Mouse (Mus musculus): ENCODE measurements around the gene Cryba1. TPM values are rescaled to one million over a fixed set of nuclear protein-coding genes. Genes with fewer than 3 reads are reported as not detected.
"Not testable (repeated sequence)": the region's sequence is repeated elsewhere in the genome, so short reads cannot be mapped to it uniquely, and the experiment has no call there.

The Cryba1 gene
- total and polyA plus RNA-seq, 2 experiments = not detected

- H3K27me3 ChIP-seq (ENCODE audit: control insufficient read depth, insufficient read depth, low read length) = no peaks in the 10 kb centered on the region
- WGBS = 95% methylated on average over 3 of the region's 3 CpGs
- H3K4me3 ChIP-seq (ENCODE audit: insufficient read depth, low read depth, low read length) = no peak overlapping the region
- no peak overlapping the region for H3K27ac ChIP-seq (replicated peaks; ENCODE audit: insufficient read depth, low read depth, low read length)
- H3K4me1 ChIP-seq (ENCODE audit: control insufficient read depth, insufficient read depth, low read length) = no peaks in the 10 kb centered on the region
- DNase-seq (ENCODE audit: extremely low read depth, low read depth, low spot score) = no peak
- TF ChIP-seq POLR2A (IDR thresholded peaks at IDR 0.05; ENCODE audit: extremely low read depth, insufficient read depth, low read length) (no peak), CTCF (IDR thresholded peaks at IDR 0.05; ENCODE audit: low read depth, low read length) (no peak)
- no peak overlapping the region for H3K9ac ChIP-seq (ENCODE audit: low read depth, low read length)
- no peaks in the 10 kb centered on the region for H3K79me2 ChIP-seq (ENCODE audit: control insufficient read depth, insufficient read depth, low read length)
- no peaks in the 10 kb centered on the region for H3K36me3 ChIP-seq (ENCODE audit: control insufficient read depth, insufficient read depth, low read length)
These were observed 28.4 kb upstream of the Cryba1 start for GRCm38 (mm10) chr11:77753469-77753868.

GRCm38 (mm10) chr11:77752525-77752924 is 27.4 kb upstream of the Cryba1 start:
- Histone ChIP-seq H3K4me3 (ENCODE audit: insufficient read depth, low read depth, low read length) (no peak overlapping the region), H3K27ac (replicated peaks; ENCODE audit: insufficient read depth, low read depth, low read length) (no peak overlapping the region), H3K79me2 (ENCODE audit: control insufficient read depth, insufficient read depth, low read length) (no peaks in the 10 kb centered on the region), H3K27me3 (ENCODE audit: control insufficient read depth, insufficient read depth, low read length) (no peaks in the 10 kb centered on the region), H3K36me3 (ENCODE audit: control insufficient read depth, insufficient read depth, low read length) (no peaks in the 10 kb centered on the region), H3K9ac (ENCODE audit: low read depth, low read length) (no peak overlapping the region), H3K4me1 (ENCODE audit: control insufficient read depth, insufficient read depth, low read length) (no peaks in the 10 kb centered on the region)
- no peak for DNase-seq (ENCODE audit: extremely low read depth, low read depth, low spot score)
- TF ChIP-seq CTCF (IDR thresholded peaks at IDR 0.05; ENCODE audit: low read depth, low read length) (no peak), POLR2A (IDR thresholded peaks at IDR 0.05; ENCODE audit: extremely low read depth, insufficient read depth, low read length) (no peak)
- WGBS = 84% methylated on average over 5 of the region's 5 CpGs

- no peaks in the 10 kb centered on the region for H3K4me1 ChIP-seq (ENCODE audit: control insufficient read depth, insufficient read depth, low read length)
- WGBS = 89% methylated on average over 5 of the region's 5 CpGs
These were observed 23.9 kb upstream of the Cryba1 start for GRCm38 (mm10) chr11:77748996-77749395.

GRCm38 (mm10) chr11:77747103-77747502 is 22.0 kb upstream of the Cryba1 start:
- not testable (repeated sequence) for H3K79me2 ChIP-seq (ENCODE audit: control insufficient read depth, insufficient read depth, low read length); H3K27ac ChIP-seq (replicated peaks; ENCODE audit: insufficient read depth, low read depth, low read length); H3K4me3 ChIP-seq (ENCODE audit: insufficient read depth, low read depth, low read length); H3K4me1 ChIP-seq (ENCODE audit: control insufficient read depth, insufficient read depth, low read length); H3K36me3 ChIP-seq (ENCODE audit: control insufficient read depth, insufficient read depth, low read length); DNase-seq (ENCODE audit: extremely low read depth, low read depth, low spot score); H3K27me3 ChIP-seq (ENCODE audit: control insufficient read depth, insufficient read depth, low read length); H3K9ac ChIP-seq (ENCODE audit: low read depth, low read length)
- WGBS = 97% methylated on average over 14 of the region's 15 CpGs

More at GRCm38 (mm10) chr11:77748996-77749395, 23.9 kb upstream of the Cryba1 start:
- DNase-seq (ENCODE audit: extremely low read depth, low read depth, low spot score) = no peak
- Histone ChIP-seq H3K27ac (replicated peaks; ENCODE audit: insufficient read depth, low read depth, low read length) (no peak overlapping the region), H3K27me3 (ENCODE audit: control insufficient read depth, insufficient read depth, low read length) (no peaks in the 10 kb centered on the region), H3K36me3 (ENCODE audit: control insufficient read depth, insufficient read depth, low read length) (no peaks in the 10 kb centered on the region), H3K4me3 (ENCODE audit: insufficient read depth, low read depth, low read length) (no peak overlapping the region), H3K79me2 (ENCODE audit: control insufficient read depth, insufficient read depth, low read length) (no peaks in the 10 kb centered on the region), H3K9ac (ENCODE audit: low read depth, low read length) (no peak overlapping the region)
- TF ChIP-seq CTCF (IDR thresholded peaks at IDR 0.05; ENCODE audit: low read depth, low read length) = no peak
- TF ChIP-seq POLR2A (IDR thresholded peaks at IDR 0.05; ENCODE audit: extremely low read depth, insufficient read depth, low read length) = no peak

- Histone ChIP-seq H3K9ac (ENCODE audit: low read depth, low read length) (no peak overlapping the region), H3K79me2 (ENCODE audit: control insufficient read depth, insufficient read depth, low read length) (no peaks in the 10 kb centered on the region), H3K36me3 (ENCODE audit: control insufficient read depth, insufficient read depth, low read length) (no peaks in the 10 kb centered on the region), H3K4me1 (ENCODE audit: control insufficient read depth, insufficient read depth, low read length) (no peaks in the 10 kb centered on the region), H3K4me3 (ENCODE audit: insufficient read depth, low read depth, low read length) (no peak overlapping the region), H3K27me3 (ENCODE audit: control insufficient read depth, insufficient read depth, low read length) (no peaks in the 10 kb centered on the region), H3K27ac (replicated peaks; ENCODE audit: insufficient read depth, low read depth, low read length) (no peak overlapping the region)
- no peak for DNase-seq (ENCODE audit: extremely low read depth, low read depth, low spot score)
- WGBS = 94% methylated on average over 4 of the region's 4 CpGs
- TF ChIP-seq POLR2A (IDR thresholded peaks at IDR 0.05; ENCODE audit: extremely low read depth, insufficient read depth, low read length) = no peak
- TF ChIP-seq CTCF (IDR thresholded peaks at IDR 0.05; ENCODE audit: low read depth, low read length) = no peak
These were observed 21.6 kb upstream of the Cryba1 start for GRCm38 (mm10) chr11:77746652-77747051.

- Histone ChIP-seq H3K27me3 (ENCODE audit: control insufficient read depth, insufficient read depth, low read length) (no peaks in the 10 kb centered on the region), H3K36me3 (ENCODE audit: control insufficient read depth, insufficient read depth, low read length) (no peaks in the 10 kb centered on the region), H3K79me2 (ENCODE audit: control insufficient read depth, insufficient read depth, low read length) (no peaks in the 10 kb centered on the region), H3K9ac (ENCODE audit: low read depth, low read length) (no peak overlapping the region), H3K27ac (replicated peaks; ENCODE audit: insufficient read depth, low read depth, low read length) (no peak overlapping the region), H3K4me3 (ENCODE audit: insufficient read depth, low read depth, low read length) (no peak overlapping the region), H3K4me1 (ENCODE audit: control insufficient read depth, insufficient read depth, low read length) (no peaks in the 10 kb centered on the region)
- 19% methylated on average over 6 of the region's 6 CpGs for WGBS
- DNase-seq (ENCODE audit: extremely low read depth, low read depth, low spot score) = peak; percentile 45
- TF ChIP-seq POLR2A (IDR thresholded peaks at IDR 0.05; ENCODE audit: extremely low read depth, insufficient read depth, low read length) (no peak), CTCF (IDR thresholded peaks at IDR 0.05; ENCODE audit: low read depth, low read length) (peak; percentile 90)
These were observed 18.9 kb upstream of the Cryba1 start for GRCm38 (mm10) chr11:77743966-77744365.
